Mouse (Mus musculus) liver, embryonic 14.5 days (tissue): ENCODE results near the gene Znrd1as. TPM values are rescaled to one million over a fixed set of nuclear protein-coding genes. Genes with fewer than 3 reads are reported as not detected.

ENCODE experiments used
- ATAC-seq: fragments of 200-750 bp; cut with Nextera tagmentation; 2 replicates; pipeline ENCODE4 v1.8.0; 2017; ENCODE audit warnings: moderate number of reproducible peaks, mild to moderate bottlenecking, moderate library complexity; ENCODE audit not compliant: insufficient read depth
- DNase-seq, 3 experiments: peaks; one replicate each; pipeline ENCODE4 v3.0.0-alpha.2; 2012 to 2013; ENCODE audit warnings: low read depth in 3 of 3, low spot score in 3 of 3
- H3K27ac ChIP-seq: fragments of 300-500 bp; sonication (generic); 2 replicates; pipeline ENCODE4 v1.5.1; 2014; ENCODE audit warnings: moderate library complexity, mild to moderate bottlenecking, control low read depth, inconsistent platforms
- H3K27me3 ChIP-seq: fragments of 300-500 bp; sonication (generic); 2 replicates; pipeline ENCODE4 v1.6.1; 2014; ENCODE audit warnings: mild to moderate bottlenecking, low read length, moderate library complexity; ENCODE audit not compliant: control insufficient read depth, insufficient read depth
- H3K36me3 ChIP-seq: fragments of 300-500 bp; sonication (generic); replicated peaks from 2 replicates; pipeline ENCODE4 v1.6.1; 2014; ENCODE audit warnings: low read depth; ENCODE audit not compliant: control insufficient read depth, insufficient read depth
- H3K4me1 ChIP-seq, 2 experiments: fragments of 200-500 bp in 1 of 2; fragments of 300-500 bp in 1 of 2; sonication (generic) in 1 of 2; replicated peaks; 2 replicates each; pipeline ENCODE4 v1.6.1; 2012 to 2014; ENCODE audit warnings: antibody characterized with exemption in 1 of 2, inconsistent platforms in 1 of 2, low read length in 1 of 2; ENCODE audit not compliant: control insufficient read depth in 2 of 2, insufficient read depth in 2 of 2
- H3K4me2 ChIP-seq: fragments of 300-500 bp; sonication (generic); 2 replicates; pipeline ENCODE4 v1.6.1; 2014; ENCODE audit warnings: low read depth, mild to moderate bottlenecking, control low read depth, moderate library complexity
- H3K4me3 ChIP-seq, 2 experiments: fragments of 200-500 bp in 1 of 2; fragments of 300-500 bp in 1 of 2; sonication (generic) in 1 of 2; 2 replicates each; pipeline ENCODE4 v1.5.1; 2012 to 2014; ENCODE audit warnings: low read depth in 2 of 2, low read length in 2 of 2, mild to moderate bottlenecking in 2 of 2, control low read depth in 1 of 2, inconsistent platforms in 1 of 2, moderate library complexity in 1 of 2; ENCODE audit not compliant: insufficient read depth in 1 of 2
- H3K9ac ChIP-seq: fragments of 300-500 bp; sonication (generic); replicated peaks from 2 replicates; pipeline ENCODE4 v1.6.1; 2014; ENCODE audit warnings: mild to moderate bottlenecking, control low read depth, moderate library complexity
- H3K9me3 ChIP-seq: fragments of 300-500 bp; sonication (generic); 2 replicates; pipeline ENCODE4 v1.6.1; 2016; ENCODE audit warnings: low read length, mixed read lengths; ENCODE audit not compliant: control insufficient read depth
- CTCF ChIP-seq: IDR thresholded peaks from 2 replicates; pipeline ENCODE4 v1.5.1; 2016; ENCODE audit warnings: antibody characterized with exemption, low read depth, control low read depth
- EP300 ChIP-seq: IDR thresholded peaks from 2 replicates; pipeline ENCODE4 v1.6.1; 2016; ENCODE audit warnings: antibody characterized with exemption, low read depth
- WGBS: fragments of 180-500 bp; shearing (Covaris S2); extraction: QIAGEN DNeasy Blood & Tissue Kit; methylation state at CpG from one replicate; pipeline ENCODE4 v1.1.7; 2014; ENCODE audit not compliant: insufficient replicate concordance; 5-methylcytosine and 5-hydroxymethylcytosine counted together
- polyA plus RNA-seq, 2 experiments: library from polyadenylated mRNA; depleted of rRNA in 1 of 2; stranded (reverse) in 1 of 2; unstranded in 1 of 2; fragments of >200 nt; fragmentation: Nextera tagmentation in 1 of 2; extraction: Ambion mirVana in 1 of 2; gene quantifications; 2 replicates each; pipeline versions ENCODE4 v1.2.1 to v1.2.3; 2012 to 2014

The Znrd1as gene
- polyA plus RNA-seq, 2 experiments: 3.3 TPM

DNA sequence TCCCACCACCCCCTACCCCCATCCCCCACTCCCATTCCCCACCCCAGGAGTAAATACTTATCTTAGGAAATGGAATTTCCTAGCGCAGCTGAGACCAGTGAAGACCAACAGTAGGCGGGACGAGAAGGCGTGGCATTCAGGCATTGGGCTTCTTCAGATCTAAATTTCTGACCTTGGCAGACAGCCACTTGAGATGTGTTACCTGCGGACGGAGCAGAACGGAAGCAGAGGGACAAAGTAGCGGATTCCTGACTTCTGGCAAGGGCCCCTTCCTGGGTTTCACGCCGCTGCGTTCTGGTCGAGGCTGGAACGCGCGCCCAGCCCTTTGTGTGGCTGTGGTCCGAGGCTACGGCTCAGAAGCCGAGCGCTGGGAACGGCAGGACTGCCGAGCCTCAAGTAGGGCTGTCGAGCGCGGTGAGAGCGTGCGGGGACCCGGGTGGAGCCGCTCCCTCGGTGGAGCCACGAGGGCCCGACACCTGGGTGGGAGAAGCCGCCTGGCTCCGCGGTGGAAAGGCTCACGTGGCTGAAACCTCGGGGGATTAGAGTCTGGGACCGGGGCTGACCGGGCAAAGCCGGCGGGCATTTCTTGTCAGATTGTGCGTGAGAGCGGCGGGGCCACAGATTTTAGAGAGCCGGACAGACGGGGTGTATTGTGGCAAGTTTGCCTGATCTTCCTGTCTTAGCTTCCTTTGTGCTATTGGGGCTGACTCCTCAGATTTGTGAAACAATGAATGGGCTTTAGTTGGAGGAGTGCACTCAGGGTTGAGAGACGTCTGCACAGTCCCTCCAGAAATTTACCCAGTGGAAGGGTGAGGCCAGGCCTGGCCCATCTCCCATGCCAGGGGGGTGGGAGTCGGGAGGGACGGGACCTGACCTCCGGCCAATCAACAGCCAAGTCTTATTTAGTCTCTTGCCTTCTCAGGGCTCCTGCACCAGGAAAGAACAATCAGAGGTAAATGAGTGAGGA lies 44.3 kb downstream of the Znrd1as start:
- Histone ChIP-seq H3K27me3 (peaks cover 12% of the 10 kb centered on the region), H3K4me1 (no peaks in the 10 kb centered on the region), H3K9me3 (no peaks in the 10 kb centered on the region), H3K27ac (no peak overlapping the region), H3K9ac (peak overlapping the region; percentile 28; the same call in 1 of the 2 replicates), H3K4me3 (peak overlapping the region; percentile 30 to 45), H3K36me3 (no peaks in the 10 kb centered on the region), H3K4me2 (peak overlapping the region; percentile 61)
- peak; percentile 26; the same call in 1 of the 2 replicates for ATAC-seq
- no peak for TF ChIP-seq CTCF
- no peak for TF ChIP-seq EP300
- 2% methylated on average over 49 of the region's 49 CpGs for WGBS
- DNase-seq: peak in 1 of 3 experiments; percentile 4

DNA sequence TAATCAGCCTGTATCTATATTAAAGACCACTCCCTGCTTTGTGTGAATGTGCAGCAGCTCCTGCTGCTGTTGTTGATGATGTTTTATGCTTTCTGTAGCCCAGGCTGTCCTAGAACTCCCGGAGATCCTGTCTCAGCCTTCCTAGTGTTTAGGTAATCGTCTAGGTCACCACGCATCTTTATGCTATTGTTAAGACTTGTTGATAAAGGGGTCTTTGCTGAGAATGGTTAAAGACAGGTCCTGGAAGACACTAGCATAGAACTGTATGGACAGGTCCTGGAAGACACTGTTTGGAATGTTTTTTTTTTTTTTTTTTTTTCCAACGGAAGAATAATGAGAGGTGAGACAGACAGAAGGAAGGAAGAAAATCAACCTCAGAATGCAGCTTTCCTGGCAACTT lies 45.0 kb downstream of the Znrd1as start:
- WGBS: 31% methylated on average over 4 of the region's 4 CpGs
- DNase-seq (no peak), ATAC-seq (no peak)
- no peaks in the 10 kb centered on the region for H3K36me3 ChIP-seq
- no peaks in the 10 kb centered on the region for H3K9me3 ChIP-seq
- H3K27me3 ChIP-seq: peaks cover 12% of the 10 kb centered on the region
- H3K4me2 ChIP-seq: peak overlapping the region; percentile 61; the same call in 1 of the 2 replicates
- H3K9ac ChIP-seq: no peak overlapping the region
- H3K27ac ChIP-seq: no peak overlapping the region
- no peaks in the 10 kb centered on the region for H3K4me1 ChIP-seq
- TF ChIP-seq CTCF (no peak), EP300 (no peak)
- H3K4me3 ChIP-seq: peak overlapping the region in 1 of 2 experiments; percentile 30; a peak in 2 of 4 replicates

DNA sequence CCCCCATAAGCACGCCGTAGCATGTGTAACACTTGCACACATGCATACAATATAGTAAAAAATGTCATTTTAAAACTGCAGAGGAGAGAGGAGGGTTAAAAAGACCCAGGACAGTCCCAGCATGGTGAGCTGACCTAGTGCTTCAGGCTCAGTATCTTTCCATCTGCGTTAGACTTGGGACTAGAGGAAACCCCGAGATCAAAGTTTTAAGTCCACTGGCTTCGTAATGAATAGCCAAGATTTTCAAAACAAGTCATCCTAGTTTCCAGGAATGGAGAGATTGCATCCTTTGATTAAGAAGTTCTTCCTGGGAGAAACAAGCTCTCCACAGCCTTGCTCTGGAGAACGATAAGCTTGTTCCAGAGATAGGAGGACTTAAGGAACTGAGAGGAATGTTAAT lies 49.8 kb downstream of the Znrd1as start:
- Histone ChIP-seq H3K4me3 (no peak overlapping the region), H3K27ac (no peak overlapping the region), H3K4me2 (no peak overlapping the region), H3K9ac (no peak overlapping the region), H3K27me3 (peaks cover 3% of the 10 kb centered on the region), H3K36me3 (no peaks in the 10 kb centered on the region), H3K4me1 (no peaks in the 10 kb centered on the region), H3K9me3 (no peaks in the 10 kb centered on the region)
- ATAC-seq (no peak), DNase-seq (no peak)
- TF ChIP-seq EP300 (no peak), CTCF (no peak)
- WGBS: 78% methylated on average over 6 of the region's 6 CpGs

DNA sequence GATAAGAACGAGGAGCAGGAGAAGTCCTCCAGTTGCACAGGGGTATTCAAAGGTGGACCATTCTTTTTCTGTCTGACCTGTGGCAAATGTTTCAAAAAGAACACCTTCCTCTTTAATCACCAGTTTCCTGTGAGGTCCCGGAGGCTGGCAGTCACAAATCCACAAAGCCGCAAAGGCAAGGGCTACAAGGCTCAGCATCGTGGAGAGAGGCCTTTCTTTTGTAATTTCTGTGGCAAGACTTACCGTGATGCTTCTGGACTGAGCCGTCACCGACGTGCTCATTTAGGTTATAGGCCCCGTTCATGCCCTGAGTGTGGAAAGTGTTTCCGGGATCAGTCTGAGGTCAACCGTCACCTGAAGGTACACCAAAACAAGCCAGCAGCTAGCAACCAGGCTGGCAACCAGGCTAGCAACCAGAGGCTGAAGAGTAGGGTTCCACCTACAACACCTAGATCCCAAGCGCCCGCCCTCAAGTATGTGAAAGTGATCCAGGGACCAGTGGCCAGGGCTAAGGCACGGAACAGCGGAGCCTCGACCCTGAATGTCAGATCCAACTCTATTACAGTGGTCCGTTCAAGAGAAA lies 51.2 kb downstream of the Znrd1as start:
- no peak overlapping the region for H3K9ac ChIP-seq
- TF ChIP-seq CTCF: no peak
- no peak for TF ChIP-seq EP300
- H3K27me3 ChIP-seq: no peaks in the 10 kb centered on the region
- no peak overlapping the region for H3K27ac ChIP-seq
- H3K36me3 ChIP-seq: no peaks in the 10 kb centered on the region
- no peak overlapping the region for H3K4me2 ChIP-seq
- DNase-seq: no peak
- no peaks in the 10 kb centered on the region for H3K4me1 ChIP-seq
- no peaks in the 10 kb centered on the region for H3K9me3 ChIP-seq
- no peak for ATAC-seq
- WGBS: 44% methylated on average over 17 of the region's 17 CpGs
- no peak overlapping the region for H3K4me3 ChIP-seq

DNA sequence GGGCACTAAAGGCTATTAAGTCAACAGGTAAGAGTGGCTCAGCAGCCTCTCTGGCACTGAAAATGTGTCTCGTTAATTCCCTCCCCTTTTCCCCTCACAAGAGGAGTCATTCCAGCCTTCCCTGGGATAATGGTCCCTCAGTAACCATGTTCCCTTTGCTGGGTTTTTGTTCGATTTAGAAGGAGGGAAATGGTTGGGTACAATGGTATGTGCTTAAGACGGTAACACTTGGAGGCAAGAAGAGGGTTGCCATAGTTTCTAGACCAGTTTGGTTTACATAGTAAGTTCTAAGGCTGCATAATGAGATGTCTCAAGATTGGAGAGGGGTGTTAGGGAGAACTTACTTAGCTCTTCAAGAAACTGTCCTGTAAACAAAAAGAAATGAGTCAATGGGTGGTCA lies 53.3 kb downstream of the Znrd1as start:
- H3K4me2 ChIP-seq: no peak overlapping the region
- DNase-seq (no peak), ATAC-seq (no peak)
- no peak overlapping the region for H3K9ac ChIP-seq
- H3K4me1 ChIP-seq: no peaks in the 10 kb centered on the region
- WGBS: 66% methylated on average over 3 of the region's 3 CpGs
- H3K36me3 ChIP-seq: no peaks in the 10 kb centered on the region
- H3K27me3 ChIP-seq: no peaks in the 10 kb centered on the region
- no peak overlapping the region for H3K4me3 ChIP-seq
- TF ChIP-seq EP300 (no peak), CTCF (no peak)
- H3K27ac ChIP-seq: no peak overlapping the region
- no peaks in the 10 kb centered on the region for H3K9me3 ChIP-seq
